8 mouse cellular contexts compared by ENCODE assay signal in genomic region chr8:121935341-121936294, GRCm38 (mm10). TPM values are rescaled to one million over a fixed set of nuclear protein-coding genes. Genes with fewer than 3 reads are reported as not detected.
DNase-seq lines count a peak whose midpoint lies in the region; ATAC-seq and TF ChIP-seq lines count a peak whose summit lies in the region.

No protein-coding gene starts in this region.

- no peaks in the 10 kb centered on the region for H3K36me3 ChIP-seq in intestine, embryonic 15.5 days
- H3K36me3 ChIP-seq in intestine, embryonic 16.5 days (ENCODE audit: control insufficient read depth, insufficient read depth, low read length): no peaks in the 10 kb centered on the region
- no peaks in the 10 kb centered on the region for H3K36me3 ChIP-seq in forebrain, embryonic 11.5 days (ENCODE audit: control insufficient read depth, insufficient read depth, low read length)
- no peaks in the 10 kb centered on the region for H3K36me3 ChIP-seq in midbrain, postnatal 0 days (ENCODE audit: insufficient read depth, low read length)

- peak; percentile 81 for TF ChIP-seq CTCF in midbrain, postnatal 0 days (IDR thresholded peaks at IDR 0.05)

- no peak overlapping the region for H3K9ac ChIP-seq in intestine, embryonic 15.5 days
- no peak overlapping the region for H3K9ac ChIP-seq in intestine, embryonic 16.5 days (ENCODE audit: low read depth, low read length)
- peak overlapping the region; percentile 37 for H3K9ac ChIP-seq in forebrain, embryonic 11.5 days (ENCODE audit: low read length)
- peak overlapping the region; percentile 33 for H3K9ac ChIP-seq in midbrain, postnatal 0 days (replicated peaks; ENCODE audit: low read length, poor library complexity, severe bottlenecking)

- ATAC-seq in intestine, embryonic 15.5 days: peak; percentile 34; the same call in 1 of the 2 replicates
- ATAC-seq in intestine, embryonic 16.5 days: no peak
- peak; percentile 84 for ATAC-seq in forebrain, embryonic 11.5 days (replicated peaks; ENCODE audit: low FRiP score)
- ATAC-seq in midbrain, postnatal 0 days (ENCODE audit: low FRiP score): peak; percentile 86

- WGBS in intestine, embryonic 15.5 days: 54% methylated on average over 12 of the region's 12 CpGs
- 54% methylated on average over 12 of the region's 12 CpGs for WGBS in intestine, embryonic 16.5 days
- 42% methylated on average over 12 of the region's 12 CpGs for WGBS in forebrain, embryonic 11.5 days
- WGBS in midbrain, postnatal 0 days: 31% methylated on average over 12 of the region's 12 CpGs

- no peak overlapping the region for H3K4me2 ChIP-seq in intestine, embryonic 15.5 days (replicated peaks)
- H3K4me2 ChIP-seq in intestine, embryonic 16.5 days (ENCODE audit: low read depth, low read length): no peak overlapping the region
- peak overlapping the region; percentile 15; the same call in 1 of the 2 replicates for H3K4me2 ChIP-seq in forebrain, embryonic 11.5 days (ENCODE audit: low read depth, low read length, severe bottlenecking)
- H3K4me2 ChIP-seq in midbrain, postnatal 0 days (ENCODE audit: low read depth, low read length, poor library complexity, severe bottlenecking): no peak overlapping the region

- DNase-seq in ZHBTc4 (ENCODE audit: low read depth, low spot score): peak; percentile 74
- DNase-seq in forebrain, embryonic 11.5 days (ENCODE audit: low spot score): peak; percentile 78
- peak; percentile 87 to 90 for DNase-seq in layer of hippocampus, postnatal 10 days (ENCODE audit: low spot score in 2 of 2)
- DNase-seq in midbrain, postnatal 0 days (ENCODE audit: low spot score): peak; percentile 97
- DNase-seq in B cell, adult 2 months: no peak
- no peak for DNase-seq in adrenal gland, postnatal 36 days

- H3K27me3 ChIP-seq in intestine, embryonic 15.5 days (replicated peaks): no peaks in the 10 kb centered on the region
- H3K27me3 ChIP-seq in intestine, embryonic 16.5 days (replicated peaks; ENCODE audit: control insufficient read depth, insufficient read depth, low read length): no peaks in the 10 kb centered on the region
- H3K27me3 ChIP-seq in forebrain, embryonic 11.5 days (ENCODE audit: control insufficient read depth, insufficient read depth, low read length): no peaks in the 10 kb centered on the region
- no peaks in the 10 kb centered on the region for H3K27me3 ChIP-seq in midbrain, postnatal 0 days (ENCODE audit: insufficient read depth, low read length)

- no peak overlapping the region for H3K4me3 ChIP-seq in intestine, embryonic 15.5 days (replicated peaks)
- no peak overlapping the region for H3K4me3 ChIP-seq in intestine, embryonic 16.5 days (ENCODE audit: low read length)
- no peak overlapping the region for H3K4me3 ChIP-seq in forebrain, embryonic 11.5 days (ENCODE audit: low read depth, low read length)
- no peak overlapping the region for H3K4me3 ChIP-seq in midbrain, postnatal 0 days (ENCODE audit: low read depth, low read length)

- peaks cover 11% of the 10 kb centered on the region for H3K4me1 ChIP-seq in intestine, embryonic 15.5 days (replicated peaks)
- H3K4me1 ChIP-seq in intestine, embryonic 16.5 days (ENCODE audit: control insufficient read depth, insufficient read depth, low read length): no peaks in the 10 kb centered on the region
- peaks cover 4% of the 10 kb centered on the region; the same call in 1 of the 2 replicates for H3K4me1 ChIP-seq in forebrain, embryonic 11.5 days (replicated peaks; ENCODE audit: control insufficient read depth, insufficient read depth, low read length)
- peaks cover 4% of the 10 kb centered on the region; the same call in 1 of the 2 replicates for H3K4me1 ChIP-seq in midbrain, postnatal 0 days (ENCODE audit: insufficient read depth, low read length)

- no peaks in the 10 kb centered on the region for H3K9me3 ChIP-seq in intestine, embryonic 15.5 days
- H3K9me3 ChIP-seq in intestine, embryonic 16.5 days (ENCODE audit: control insufficient read depth, low read length): no peaks in the 10 kb centered on the region
- no peaks in the 10 kb centered on the region for H3K9me3 ChIP-seq in forebrain, embryonic 11.5 days (ENCODE audit: control insufficient read depth, low read length)
- H3K9me3 ChIP-seq in midbrain, postnatal 0 days (ENCODE audit: low read length): no peaks in the 10 kb centered on the region

- H3K27ac ChIP-seq in intestine, embryonic 15.5 days: no peak overlapping the region
- no peak overlapping the region for H3K27ac ChIP-seq in intestine, embryonic 16.5 days (ENCODE audit: low read length)
- peak overlapping the region; percentile 68 for H3K27ac ChIP-seq in forebrain, embryonic 11.5 days (ENCODE audit: low read depth, low read length)
- H3K27ac ChIP-seq in midbrain, postnatal 0 days (ENCODE audit: low read depth, low read length): peak overlapping the region; percentile 74

RNA-seq across cellular contexts. Expression of gene Car5a, which starts 9.1 kb away (rescaled TPM):
- 0.21 and 0.33 TPM in 2 replicates for polyA plus RNA-seq in intestine, embryonic 15.5 days (2015; fragmentation: Nextera tagmentation; extraction: Ambion mirVana)
- 0.31 and 0.70 TPM in 2 replicates for polyA plus RNA-seq in intestine, embryonic 16.5 days (2015; fragmentation: Nextera tagmentation; extraction: Ambion mirVana)
- not detected in 2 replicates for polyA plus RNA-seq in forebrain, embryonic 11.5 days (2014; fragmentation: Nextera tagmentation; extraction: Ambion mirVana)
- not detected for total RNA-seq in layer of hippocampus, postnatal 10 days (2021)
- 0.19 TPM in 1 of 2 replicates, not detected in the other for total RNA-seq in midbrain, postnatal 0 days (2014; rRNA removed)
- polyA plus RNA-seq in midbrain, postnatal 0 days (2015; fragmentation: Nextera tagmentation; extraction: Ambion mirVana): 0.17 and 0.22 TPM in 2 replicates
- not detected for total RNA-seq in adrenal gland, postnatal 36 days (2021)

RNA-seq across cellular contexts. Expression of gene Banp, which starts 13.9 kb away (rescaled TPM):
- polyA plus RNA-seq in intestine, embryonic 15.5 days (2015; fragmentation: Nextera tagmentation; extraction: Ambion mirVana): 32.4 and 34.1 TPM in 2 replicates
- polyA plus RNA-seq in intestine, embryonic 16.5 days (2015; fragmentation: Nextera tagmentation; extraction: Ambion mirVana): 36.3 and 36.6 TPM in 2 replicates
- polyA plus RNA-seq in forebrain, embryonic 11.5 days (2014; fragmentation: Nextera tagmentation; extraction: Ambion mirVana): 53.1 and 60.9 TPM in 2 replicates
- total RNA-seq in layer of hippocampus, postnatal 10 days (2021): 10 to 100 TPM; 24.7 to 32.2 TPM
- 37.1 and 51.6 TPM in 2 replicates for total RNA-seq in midbrain, postnatal 0 days (2014; rRNA removed)
- 22.4 and 24.8 TPM in 2 replicates for polyA plus RNA-seq in midbrain, postnatal 0 days (2015; fragmentation: Nextera tagmentation; extraction: Ambion mirVana)
- 10 to 100 TPM; 25.4 to 37.4 TPM for total RNA-seq in adrenal gland, postnatal 36 days (2021)

RNA-seq across cellular contexts. Expression of gene Slc7a5, which starts 28.1 kb away (rescaled TPM):
- 17.9 and 18.1 TPM in 2 replicates for polyA plus RNA-seq in intestine, embryonic 15.5 days (2015; fragmentation: Nextera tagmentation; extraction: Ambion mirVana)
- 11.6 and 12.5 TPM in 2 replicates for polyA plus RNA-seq in intestine, embryonic 16.5 days (2015; fragmentation: Nextera tagmentation; extraction: Ambion mirVana)
- polyA plus RNA-seq in forebrain, embryonic 11.5 days (2014; fragmentation: Nextera tagmentation; extraction: Ambion mirVana): 37.1 and 43.0 TPM in 2 replicates
- 100 to 1,000 TPM; 146 to 164 TPM for total RNA-seq in layer of hippocampus, postnatal 10 days (2021)
- total RNA-seq in midbrain, postnatal 0 days (2014; rRNA removed): 111 and 115 TPM in 2 replicates
- polyA plus RNA-seq in midbrain, postnatal 0 days (2015; fragmentation: Nextera tagmentation; extraction: Ambion mirVana): 64.5 and 65.2 TPM in 2 replicates
- total RNA-seq in adrenal gland, postnatal 36 days (2021): 10 to 100 TPM; 41.6 to 64.0 TPM

Comparison
In these comparisons a context has a peak if more than half of its experiments do, and no peak if none do; other contexts are left out.
1. H3K27ac ChIP-seq: peak in forebrain, embryonic 11.5 days (single experiment) and midbrain, postnatal 0 days (single experiment); none in intestine, embryonic 15.5 days (single experiment) and intestine, embryonic 16.5 days (single experiment).
2. H3K9ac ChIP-seq: peak in forebrain, embryonic 11.5 days (single experiment) and midbrain, postnatal 0 days (single experiment); none in intestine, embryonic 15.5 days (single experiment) and intestine, embryonic 16.5 days (single experiment).
3. DNase-seq: peak in ZHBTc4 (single experiment), forebrain, embryonic 11.5 days (single experiment), layer of hippocampus, postnatal 10 days (2 of 2) and midbrain, postnatal 0 days (single experiment); none in B cell, adult 2 months (0 of 2) and adrenal gland, postnatal 36 days (0 of 2).